Mouse (Mus musculus): Measurements from ENCODE around the gene Auts2. TPM values are rescaled to one million over a fixed set of nuclear protein-coding genes. Genes with fewer than 3 reads are reported as not detected.

Auts2 gene
- polyA plus RNA-seq, 1 experiment from 2014 or later: 73.6 TPM

DNA sequence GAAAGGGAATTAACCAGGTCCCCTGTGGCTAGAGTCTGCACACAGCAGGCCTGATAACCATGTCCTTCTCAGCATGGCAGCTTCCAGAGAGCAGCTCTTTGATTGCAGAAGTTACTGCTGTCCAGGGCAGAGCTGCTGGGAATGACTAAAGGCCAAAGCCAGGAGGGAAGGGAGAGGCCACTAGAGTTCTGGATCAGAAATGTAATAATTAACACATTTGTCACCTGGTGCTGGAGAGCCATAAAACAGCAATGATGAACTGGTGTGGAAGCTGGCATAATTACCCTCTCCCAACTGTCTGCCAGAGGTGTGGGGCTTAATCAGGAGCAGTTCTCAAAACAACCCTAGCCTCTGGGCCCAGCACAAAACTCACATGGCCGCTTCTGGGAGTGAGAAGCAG is 552.6 kb downstream of the Auts2 start:
- WGBS: 43% methylated on average over 1 of the region's 1 CpGs
- Histone ChIP-seq H3K36me3 (no peaks in the 10 kb centered on the region), H3K27me3 (no peaks in the 10 kb centered on the region), H3K9me3 (no peaks in the 10 kb centered on the region), H3K4me1 (peaks cover 21% of the 10 kb centered on the region), H3K9ac (no peak overlapping the region), H3K4me2 (replicated peaks) (no peak overlapping the region), H3K27ac (no peak overlapping the region), H3K4me3 (no peak overlapping the region)
- ATAC-seq (ENCODE audit: insufficient number of reproducible peaks, insufficient read depth, low FRiP score, low TSS enrichment): no peak

DNA sequence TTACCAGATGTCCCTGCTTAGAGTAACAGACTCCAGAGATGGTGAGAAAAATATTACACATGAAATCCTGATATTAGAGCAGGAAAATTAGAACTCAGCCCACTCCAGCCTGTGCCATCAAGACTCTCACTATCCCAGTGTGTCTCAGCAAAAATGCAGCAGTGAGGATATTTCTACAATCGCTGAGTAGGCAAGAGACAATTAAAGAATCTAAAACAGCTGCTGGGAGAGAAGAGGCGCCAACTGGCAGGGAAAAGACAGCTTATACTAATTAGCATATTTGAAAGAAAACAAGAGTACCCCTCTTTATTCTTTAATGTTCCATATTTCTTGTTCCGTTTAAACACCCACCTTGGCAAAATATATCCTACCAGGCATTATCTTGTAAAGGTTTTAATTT is 561.7 kb downstream of the Auts2 start:
- H3K4me3 ChIP-seq: no peak overlapping the region
- no peak for ATAC-seq (ENCODE audit: insufficient number of reproducible peaks, insufficient read depth, low FRiP score, low TSS enrichment)
- H3K27me3 ChIP-seq: no peaks in the 10 kb centered on the region
- no peak overlapping the region for H3K4me2 ChIP-seq (replicated peaks)
- H3K36me3 ChIP-seq: no peaks in the 10 kb centered on the region
- H3K27ac ChIP-seq: no peak overlapping the region
- no peaks in the 10 kb centered on the region for H3K9me3 ChIP-seq
- no peaks in the 10 kb centered on the region for H3K4me1 ChIP-seq
- 71% methylated on average over 3 of the region's 3 CpGs for WGBS
- H3K9ac ChIP-seq: no peak overlapping the region

DNA sequence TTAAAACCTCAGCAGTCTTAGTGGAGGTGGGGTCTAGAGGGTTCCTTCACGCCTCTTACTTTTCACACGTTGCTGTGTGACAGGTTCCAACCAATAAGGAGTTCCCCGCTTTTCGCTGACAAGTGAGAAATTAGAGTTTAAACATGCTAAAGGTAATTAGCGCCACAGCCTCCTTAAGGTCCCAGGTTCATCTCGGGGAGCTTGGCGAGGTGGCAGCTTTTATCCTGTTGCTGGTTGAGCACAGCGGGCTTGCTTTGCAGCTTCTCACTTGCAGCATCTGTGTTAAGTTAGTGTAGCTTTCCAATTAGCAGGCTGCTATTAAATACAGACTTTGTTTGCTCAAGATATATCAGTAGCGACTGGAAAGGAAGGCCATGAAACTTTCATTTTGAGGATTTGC is 564.2 kb downstream of the Auts2 start:
- WGBS: 53% methylated on average over 9 of the region's 9 CpGs

DNA sequence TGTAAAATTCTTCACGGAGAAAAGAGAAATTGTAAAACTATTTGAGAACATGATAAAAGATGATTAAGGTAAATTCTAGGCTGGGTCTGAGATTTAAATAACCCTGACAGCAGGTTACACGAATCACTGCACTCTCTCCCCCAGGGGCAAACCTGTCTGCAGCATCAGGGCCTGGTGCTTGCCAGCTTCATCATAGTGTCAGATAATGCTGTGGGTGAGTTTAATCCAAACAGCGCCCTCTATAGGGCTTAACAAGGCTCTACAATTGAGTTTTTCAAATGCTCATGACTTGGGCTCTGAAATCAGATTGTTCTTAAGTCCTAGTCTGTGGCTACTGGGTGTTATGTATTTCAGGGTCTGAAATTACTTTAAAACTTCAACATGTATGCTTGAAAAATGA is 565.6 kb downstream of the Auts2 start:
- H3K27me3 ChIP-seq: no peaks in the 10 kb centered on the region
- H3K4me1 ChIP-seq: no peaks in the 10 kb centered on the region
- H3K4me3 ChIP-seq: no peak overlapping the region
- no peak overlapping the region for H3K27ac ChIP-seq
- no peak for ATAC-seq (ENCODE audit: insufficient number of reproducible peaks, insufficient read depth, low FRiP score, low TSS enrichment)
- H3K9ac ChIP-seq: no peak overlapping the region
- H3K36me3 ChIP-seq: no peaks in the 10 kb centered on the region
- H3K9me3 ChIP-seq: no peaks in the 10 kb centered on the region
- WGBS: 59% methylated on average over 3 of the region's 3 CpGs
- no peak overlapping the region for H3K4me2 ChIP-seq (replicated peaks)

More for the DNA sequence above, 564.2 kb downstream of the Auts2 start:
- Histone ChIP-seq H3K4me2 (replicated peaks) (no peak overlapping the region), H3K9me3 (no peaks in the 10 kb centered on the region), H3K27ac (no peak overlapping the region), H3K4me3 (no peak overlapping the region), H3K27me3 (no peaks in the 10 kb centered on the region), H3K4me1 (no peaks in the 10 kb centered on the region), H3K36me3 (no peaks in the 10 kb centered on the region), H3K9ac (no peak overlapping the region)
- ATAC-seq (ENCODE audit: insufficient number of reproducible peaks, insufficient read depth, low FRiP score, low TSS enrichment): no peak

DNA sequence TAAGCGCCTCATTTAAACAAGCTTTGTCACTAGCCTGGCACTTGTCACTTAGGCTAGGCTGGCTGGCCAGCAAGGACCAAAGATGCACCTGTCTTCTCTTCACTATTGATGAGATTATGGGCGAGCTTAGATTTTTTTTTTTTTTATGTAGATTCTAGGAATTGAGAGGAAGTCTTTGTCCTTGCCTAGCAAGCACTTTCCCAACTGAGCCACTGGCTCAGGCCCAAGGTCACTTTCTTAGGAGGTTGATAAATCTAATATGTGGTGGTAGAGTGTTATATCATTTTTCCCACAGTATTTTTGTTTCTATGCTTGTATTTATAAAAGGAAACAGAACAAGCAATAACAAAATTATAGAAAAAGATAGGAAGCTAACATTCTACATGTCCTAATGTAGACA is 571.2 kb downstream of the Auts2 start:
- ATAC-seq (ENCODE audit: insufficient number of reproducible peaks, insufficient read depth, low FRiP score, low TSS enrichment): no peak
- Histone ChIP-seq H3K27me3 (no peaks in the 10 kb centered on the region), H3K27ac (no peak overlapping the region), H3K9ac (no peak overlapping the region), H3K4me2 (replicated peaks) (no peak overlapping the region), H3K4me3 (no peak overlapping the region), H3K36me3 (no peaks in the 10 kb centered on the region), H3K9me3 (no peaks in the 10 kb centered on the region), H3K4me1 (peaks cover 16% of the 10 kb centered on the region)
- 86% methylated on average over 2 of the region's 2 CpGs for WGBS

DNA sequence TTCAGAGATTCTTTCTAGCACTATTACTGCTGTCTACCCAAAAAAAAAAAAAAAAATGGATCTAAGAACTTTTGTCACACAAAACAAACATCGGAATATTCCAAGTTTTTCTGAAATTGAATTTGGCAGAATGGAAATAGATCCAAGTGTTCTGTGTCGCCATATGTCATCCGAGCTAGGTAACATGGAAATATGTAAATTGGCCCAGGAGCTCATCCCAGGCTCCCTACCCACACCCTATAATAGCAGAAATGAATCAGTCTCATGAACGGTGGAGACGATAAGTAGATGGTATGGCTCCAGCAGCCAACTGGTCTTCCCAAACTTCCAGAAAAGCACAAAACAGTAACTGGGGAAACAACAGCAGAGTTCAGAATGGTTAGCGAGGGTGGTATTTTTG is 577.6 kb downstream of the Auts2 start:
- ATAC-seq (ENCODE audit: insufficient number of reproducible peaks, insufficient read depth, low FRiP score, low TSS enrichment): no peak
- Histone ChIP-seq H3K4me1 (peaks cover 20% of the 10 kb centered on the region), H3K27ac (no peak overlapping the region), H3K36me3 (0 out of 2 replicates have a peak, but pooled peaks cover 3% of the 10 kb centered on the region), H3K27me3 (no peaks in the 10 kb centered on the region), H3K4me2 (replicated peaks) (no peak overlapping the region), H3K9ac (no peak overlapping the region), H3K9me3 (no peaks in the 10 kb centered on the region), H3K4me3 (no peak overlapping the region)
- WGBS: 84% methylated on average over 6 of the region's 6 CpGs

DNA sequence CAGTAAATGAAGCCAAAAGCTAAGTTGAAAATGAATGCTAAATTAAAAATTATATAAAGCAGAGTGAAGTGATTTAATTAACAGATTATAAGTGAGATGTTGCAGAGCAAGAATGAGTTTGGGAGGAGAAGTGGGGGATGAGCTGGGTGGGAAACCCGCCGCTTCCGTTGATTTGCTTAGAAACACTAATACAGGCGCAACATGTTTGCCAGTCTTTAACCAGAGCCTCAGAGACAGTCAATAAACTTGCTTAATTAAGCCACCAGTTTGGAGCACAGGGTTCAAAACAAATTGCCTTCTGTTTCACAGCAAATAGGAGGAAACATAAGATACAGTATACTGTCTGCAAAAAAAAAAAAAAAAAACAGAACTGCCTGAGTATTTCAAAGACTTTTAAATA is 579.6 kb downstream of the Auts2 start:
- WGBS: 88% methylated on average over 4 of the region's 4 CpGs
- Histone ChIP-seq H3K9me3 (no peaks in the 10 kb centered on the region), H3K9ac (no peak overlapping the region), H3K4me1 (peaks cover 20% of the 10 kb centered on the region), H3K4me3 (no peak overlapping the region), H3K36me3 (0 out of 2 replicates have a peak, but pooled peaks cover 3% of the 10 kb centered on the region), H3K4me2 (replicated peaks) (no peak overlapping the region), H3K27me3 (no peaks in the 10 kb centered on the region), H3K27ac (no peak overlapping the region)
- ATAC-seq (ENCODE audit: insufficient number of reproducible peaks, insufficient read depth, low FRiP score, low TSS enrichment): no peak

DNA sequence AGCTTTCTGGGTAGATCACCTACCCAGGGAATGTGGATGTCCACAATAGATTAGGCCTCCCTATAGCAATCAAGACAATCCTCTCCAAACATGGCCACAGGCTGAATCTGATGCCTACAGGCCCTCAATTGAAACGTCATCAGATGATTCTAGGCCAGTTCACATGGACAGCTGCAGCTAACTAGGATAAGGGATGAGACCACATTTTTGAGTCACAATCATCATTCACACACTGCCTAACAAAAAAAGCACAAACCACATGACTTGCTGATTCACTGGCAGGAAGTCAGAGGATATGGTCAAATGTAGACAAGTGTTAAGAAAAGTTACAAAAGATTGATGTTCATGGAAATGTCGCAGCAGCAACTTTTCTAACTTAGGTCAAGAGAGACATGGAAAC is 581.3 kb downstream of the Auts2 start:
- 68% methylated on average over 2 of the region's 2 CpGs for WGBS
- Histone ChIP-seq H3K9me3 (no peaks in the 10 kb centered on the region), H3K27ac (no peak overlapping the region), H3K4me1 (peaks cover 8% of the 10 kb centered on the region), H3K4me3 (no peak overlapping the region), H3K9ac (no peak overlapping the region), H3K36me3 (0 out of 2 replicates have a peak, but pooled peaks cover 3% of the 10 kb centered on the region), H3K4me2 (replicated peaks) (no peak overlapping the region), H3K27me3 (no peaks in the 10 kb centered on the region)
- ATAC-seq (ENCODE audit: insufficient number of reproducible peaks, insufficient read depth, low FRiP score, low TSS enrichment): no peak

DNA sequence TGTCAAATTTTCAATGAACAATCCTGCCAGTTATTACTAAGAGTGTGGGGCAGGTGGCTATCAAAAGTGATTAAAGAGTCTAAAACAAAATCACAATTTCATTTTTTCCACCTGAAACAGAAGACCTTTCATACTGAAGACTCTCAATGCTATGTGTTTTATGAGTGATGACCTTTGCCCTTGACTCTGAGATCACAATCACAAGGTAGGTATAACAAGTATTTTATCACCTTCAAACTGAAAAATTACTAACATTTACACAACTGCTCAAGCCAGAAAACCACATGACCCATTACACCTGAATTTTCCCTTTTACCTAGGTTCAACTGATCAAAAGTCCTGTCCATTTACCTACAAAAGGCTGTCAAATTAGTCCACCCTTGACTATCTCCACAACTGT is 582.7 kb downstream of the Auts2 start:
- Histone ChIP-seq H3K27me3 (no peaks in the 10 kb centered on the region), H3K36me3 (0 out of 2 replicates have a peak, but pooled peaks cover 3% of the 10 kb centered on the region), H3K9me3 (no peaks in the 10 kb centered on the region), H3K27ac (no peak overlapping the region), H3K4me2 (replicated peaks) (no peak overlapping the region), H3K4me3 (no peak overlapping the region), H3K4me1 (peaks cover 13% of the 10 kb centered on the region; the same call in 1 of the 2 replicates), H3K9ac (no peak overlapping the region)
- ATAC-seq (ENCODE audit: insufficient number of reproducible peaks, insufficient read depth, low FRiP score, low TSS enrichment): no peak

DNA sequence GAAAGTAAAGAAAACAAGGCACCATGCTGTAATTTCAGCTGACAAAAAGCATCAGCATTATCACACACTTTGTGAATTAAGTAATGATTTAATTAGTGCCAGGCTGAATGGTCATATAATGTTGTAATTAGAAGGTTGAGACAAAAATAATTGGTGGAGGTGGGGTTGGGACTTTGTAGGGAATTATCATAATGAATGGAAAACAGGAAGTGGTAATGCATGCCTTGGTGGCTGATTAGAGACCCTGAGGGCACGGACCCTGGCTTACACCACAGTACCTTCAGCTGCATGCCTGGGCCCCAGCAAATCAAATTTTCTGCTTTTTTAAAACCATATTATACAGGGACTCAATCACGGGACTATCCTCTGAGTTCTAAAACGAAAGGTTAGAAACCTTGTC is 586.1 kb downstream of the Auts2 start:
- WGBS: 35% methylated on average over 3 of the region's 3 CpGs
- H3K4me1 ChIP-seq: peaks cover 13% of the 10 kb centered on the region; the same call in 1 of the 2 replicates
- H3K27ac ChIP-seq: no peak overlapping the region
- no peak for ATAC-seq (ENCODE audit: insufficient number of reproducible peaks, insufficient read depth, low FRiP score, low TSS enrichment)
- H3K36me3 ChIP-seq: no peaks in the 10 kb centered on the region
- no peak overlapping the region for H3K9ac ChIP-seq
- H3K4me2 ChIP-seq (replicated peaks): no peak overlapping the region
- H3K9me3 ChIP-seq: no peaks in the 10 kb centered on the region
- H3K27me3 ChIP-seq: no peaks in the 10 kb centered on the region
- H3K4me3 ChIP-seq: no peak overlapping the region

DNA sequence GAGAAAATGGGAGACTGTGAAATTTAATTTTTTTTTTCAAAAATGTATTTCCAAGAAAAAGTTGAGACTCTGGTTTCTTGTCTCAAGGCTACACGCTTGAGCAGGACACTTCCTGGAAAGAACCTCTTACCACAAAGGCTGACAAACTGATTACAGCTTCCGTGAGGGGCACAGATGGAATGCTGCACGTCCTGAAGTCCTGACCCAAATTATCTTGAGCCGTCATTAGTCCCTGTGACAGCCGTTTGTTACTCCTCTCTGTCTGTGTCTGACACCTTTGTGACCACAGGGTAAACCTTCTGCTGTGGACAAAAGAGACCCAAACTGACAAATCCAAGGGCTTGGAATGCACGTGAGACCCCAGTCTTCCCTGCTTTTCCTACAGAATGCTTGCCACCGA is 587.1 kb downstream of the Auts2 start:
- Histone ChIP-seq H3K9me3 (no peaks in the 10 kb centered on the region), H3K4me3 (no peak overlapping the region), H3K9ac (no peak overlapping the region), H3K4me2 (replicated peaks) (no peak overlapping the region), H3K27ac (no peak overlapping the region), H3K36me3 (no peaks in the 10 kb centered on the region), H3K4me1 (peaks cover 13% of the 10 kb centered on the region; the same call in 1 of the 2 replicates), H3K27me3 (no peaks in the 10 kb centered on the region)
- ATAC-seq (ENCODE audit: insufficient number of reproducible peaks, insufficient read depth, low FRiP score, low TSS enrichment): no peak
- WGBS: 28% methylated on average over 7 of the region's 7 CpGs

DNA sequence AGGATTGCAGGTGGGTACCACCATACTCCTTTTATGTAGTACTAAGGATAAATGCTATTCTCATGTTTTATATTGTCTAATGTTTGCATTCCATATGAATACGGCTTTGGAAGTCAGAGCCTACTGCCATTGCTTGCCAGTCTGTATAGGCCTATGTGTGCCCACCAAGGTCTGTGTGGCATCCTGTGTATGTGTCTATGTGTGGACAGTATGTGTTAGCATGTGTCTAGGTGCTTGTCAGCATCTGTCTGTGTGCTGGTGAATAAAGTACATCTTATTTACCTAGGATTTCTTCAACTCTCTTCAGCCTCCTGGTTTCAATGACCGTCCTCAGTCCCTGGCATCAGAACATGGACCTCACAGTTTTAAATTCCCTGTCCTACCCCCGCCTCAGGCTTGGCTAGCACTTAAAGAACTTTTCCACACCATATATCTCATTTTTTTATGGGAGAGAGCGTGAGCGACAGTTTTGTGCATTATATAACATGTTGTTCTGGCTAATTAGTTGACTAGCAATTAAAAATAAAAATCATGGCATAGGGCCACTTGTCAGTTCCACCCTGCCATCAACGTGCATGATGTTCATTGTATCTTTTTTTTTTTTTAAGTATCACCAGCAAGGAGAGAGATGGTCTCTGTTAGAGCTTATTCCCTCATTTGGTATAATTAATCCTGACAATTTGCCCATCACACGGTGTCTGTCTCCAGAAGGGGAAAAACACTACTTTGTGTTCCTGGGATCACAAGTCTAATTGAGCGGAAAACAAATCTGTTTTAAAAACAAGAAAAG is 587.7 kb downstream of the Auts2 start:
- Histone ChIP-seq H3K4me2 (replicated peaks) (no peak overlapping the region), H3K4me3 (no peak overlapping the region), H3K27ac (no peak overlapping the region), H3K9me3 (no peaks in the 10 kb centered on the region), H3K4me1 (peaks cover 13% of the 10 kb centered on the region; the same call in 1 of the 2 replicates), H3K36me3 (no peaks in the 10 kb centered on the region), H3K27me3 (no peaks in the 10 kb centered on the region), H3K9ac (no peak overlapping the region)
- ATAC-seq (ENCODE audit: insufficient number of reproducible peaks, insufficient read depth, low FRiP score, low TSS enrichment): no peak
- 77% methylated on average over 8 of the region's 8 CpGs for WGBS
